In genomic region chr3:87616957-87617810, GRCm38 (mm10) we compare ENCODE assay signal across 8 mouse cellular contexts. TPM values are rescaled to one million over a fixed set of nuclear protein-coding genes. Genes with fewer than 3 reads are reported as not detected.
DNase-seq lines count a peak whose midpoint lies in the region; ATAC-seq lines count a peak whose summit lies in the region.

TSS of gene Arhgef11 (plus strand) at chr3:87617559.

- peak; percentile 45 for ATAC-seq in inflammation-experienced regulatory T-cells, adult 6 months
- ATAC-seq in megakaryocyte-erythroid progenitor cell, adult 5-6 weeks (replicated peaks; ENCODE audit: low FRiP score, low TSS enrichment, poor library complexity, severe bottlenecking) = peak; percentile 76

- peak; percentile 91 to 94 for DNase-seq in adrenal gland, adult (ENCODE audit: inconsistent age in 2 of 2, low spot score in 1 of 2)
- DNase-seq in embryo, embryonic 10 days (ENCODE audit: low spot score) = peak; percentile 81
- DNase-seq in gastrocnemius, postnatal 14 days = peak; percentile 85
- peak; percentile 30 to 68 for DNase-seq in left cerebral cortex, postnatal 14 days (ENCODE audit: low spot score in 2 of 2)
- peak; percentile 83 for DNase-seq in right cerebral cortex, postnatal 25 days
- DNase-seq in urinary bladder, postnatal 4 days (ENCODE audit: low spot score in 2 of 2) = peak; percentile 79

- intact Hi-C loops in gastrocnemius, postnatal 14 days (cut with DNase I; ENCODE audit: low total_unique reads) = no loop called here
- intact Hi-C loops in left cerebral cortex, postnatal 14 days (cut with DNase I) = no loop called here

RNA-seq across cellular contexts. Expression of gene Arhgef11, which starts in this region (rescaled TPM):
- 10 to 100 TPM; 15.2 to 16.4 TPM for total RNA-seq in gastrocnemius, postnatal 14 days (2021)
- polyA plus RNA-seq in inflammation-experienced regulatory T-cells, adult 6 months (2017; shearing (Covaris generic)) = 1 to 10 TPM; 2.0 to 4.4 (median 4.0) TPM
- total RNA-seq in left cerebral cortex, postnatal 14 days (2021) = 10 to 100 TPM; 53.5 to 53.8 TPM
- total RNA-seq in megakaryocyte-erythroid progenitor cell, adult 5-6 weeks (2014; fragmentation: Nextera tagmentation) = 4.7 and 5.3 TPM in 2 replicates
- total RNA-seq in megakaryocyte-erythroid progenitor cell, adult 5-6 weeks (2017) = 1.9 and 2.1 TPM in 2 replicates

Comparison
In these comparisons a context has a peak if more than half of its experiments do, and no peak if none do; other contexts are left out.
1. Peak in every context shown above with its lines: DNase-seq and ATAC-seq.